Mouse (Mus musculus): Measurements from ENCODE around the gene 3110082J24Rik.

GRCm38 (mm10) chr5:30104841-30105667, 832 bp downstream of the 3110082J24Rik start, which contains the start of gene Garem2:
- TF ChIP-seq POLR2A (IDR thresholded peaks at IDR 0.05; ENCODE audit: low read depth, low read length) = no peak
- no peak for TF ChIP-seq CTCF (IDR thresholded peaks at IDR 0.05; ENCODE audit: extremely low read depth, insufficient read depth, insufficient read length, insufficient replicate concordance)

All from spleen, adult 2 months (tissue).